Mouse (Mus musculus): ENCODE data around the gene Zeb2.

Zeb2 gene

GRCm38 (mm10) chr2:45094371-45094967, 22.7 kb downstream of the Zeb2 start:
- no peak for DNase-seq

GRCm38 (mm10) chr2:45093479-45093878, 23.7 kb downstream of the Zeb2 start:
- no peak for DNase-seq

- no peak for DNase-seq
These were observed 24.5 kb downstream of the Zeb2 start for GRCm38 (mm10) chr2:45092654-45093053.

GRCm38 (mm10) chr2:45090529-45091297, 26.5 kb downstream of the Zeb2 start:
- no peak for DNase-seq

GRCm38 (mm10) chr2:45089251-45089530, 28.0 kb downstream of the Zeb2 start:
- no peak for DNase-seq

GRCm38 (mm10) chr2:45088435-45089250, 28.6 kb downstream of the Zeb2 start:
- DNase-seq = no peak

- DNase-seq = no peak
These were observed 30.0 kb downstream of the Zeb2 start for GRCm38 (mm10) chr2:45087208-45087607.

GRCm38 (mm10) chr2:45085653-45086052, 31.5 kb downstream of the Zeb2 start:
- no peak for DNase-seq

- no peak for DNase-seq
These were observed 34.2 kb downstream of the Zeb2 start for GRCm38 (mm10) chr2:45083042-45083441.

GRCm38 (mm10) chr2:45081559-45081958, 35.6 kb downstream of the Zeb2 start:
- DNase-seq = no peak

GRCm38 (mm10) chr2:45077938-45078487, 39.2 kb downstream of the Zeb2 start:
- DNase-seq = no peak

- no peak for DNase-seq
These were observed 39.8 kb downstream of the Zeb2 start for GRCm38 (mm10) chr2:45077383-45077782.

GRCm38 (mm10) chr2:45073025-45073424, 44.2 kb downstream of the Zeb2 start:
- DNase-seq = no peak

- no peak for DNase-seq
These were observed 45.9 kb downstream of the Zeb2 start for GRCm38 (mm10) chr2:45071296-45071695.

- no peak for DNase-seq
These were observed 46.5 kb downstream of the Zeb2 start for GRCm38 (mm10) chr2:45070612-45071276.

GRCm38 (mm10) chr2:45068792-45069550, 48.2 kb downstream of the Zeb2 start:
- no peak for DNase-seq

- no peak for DNase-seq
These were observed 50.1 kb downstream of the Zeb2 start for GRCm38 (mm10) chr2:45067116-45067515.

- no peak for DNase-seq
These were observed 53.8 kb downstream of the Zeb2 start for GRCm38 (mm10) chr2:45063300-45063890.

- no peak for DNase-seq
These were observed 55.1 kb downstream of the Zeb2 start for GRCm38 (mm10) chr2:45062136-45062535.

GRCm38 (mm10) chr2:45060768-45061167, 56.4 kb downstream of the Zeb2 start:
- DNase-seq = no peak

- DNase-seq = no peak
These were observed 57.0 kb downstream of the Zeb2 start for GRCm38 (mm10) chr2:45060202-45060601.

- no peak for DNase-seq
These were observed 57.6 kb downstream of the Zeb2 start for GRCm38 (mm10) chr2:45059599-45059998.

Data from spleen, adult 18-20 months (tissue).